Mouse (Mus musculus): Measurements from ENCODE around the gene Nicn1. TPM values are rescaled to one million over a fixed set of nuclear protein-coding genes. Genes with fewer than 3 reads are reported as not detected.
"Not testable (repeated sequence)": the region's sequence is repeated elsewhere in the genome, so short reads cannot be mapped to it uniquely, and the experiment has no call there.

Gene Nicn1
- polyA plus RNA-seq, 1 experiment = 24.8 TPM

GRCm38 (mm10) chr9:108261865-108262264, 28.4 kb upstream of the Nicn1 start:
- TF ChIP-seq CTCF (IDR thresholded peaks at IDR 0.05; ENCODE audit: control insufficient read depth, insufficient read depth, insufficient replicate concordance, low read depth, low read length) (no peak), POLR2A (IDR thresholded peaks at IDR 0.05; ENCODE audit: control insufficient read depth, low read depth, low read length) (no peak)
- Histone ChIP-seq H3K4me1 (ENCODE audit: control insufficient read depth, insufficient read depth, low read length) (peaks cover 14% of the 10 kb centered on the region), H3K27ac (ENCODE audit: control insufficient read depth, insufficient read depth, low read depth, low read length) (no peak overlapping the region), H3K36me3 (ENCODE audit: control insufficient read depth, insufficient read depth, low read length) (no peaks in the 10 kb centered on the region), H3K27me3 (ENCODE audit: control insufficient read depth, insufficient read depth, low read length) (no peaks in the 10 kb centered on the region), H3K4me3 (ENCODE audit: control insufficient read depth, low read depth, low read length) (no peak overlapping the region)

GRCm38 (mm10) chr9:108262494-108263049, 27.7 kb upstream of the Nicn1 start:
- Histone ChIP-seq H3K4me3 (ENCODE audit: control insufficient read depth, low read depth, low read length) (peak overlapping the region; percentile 85), H3K27me3 (ENCODE audit: control insufficient read depth, insufficient read depth, low read length) (no peaks in the 10 kb centered on the region), H3K4me1 (ENCODE audit: control insufficient read depth, insufficient read depth, low read length) (peaks cover 14% of the 10 kb centered on the region), H3K36me3 (ENCODE audit: control insufficient read depth, insufficient read depth, low read length) (no peaks in the 10 kb centered on the region), H3K27ac (ENCODE audit: control insufficient read depth, insufficient read depth, low read depth, low read length) (peak overlapping the region; percentile 79)
- no peak for TF ChIP-seq POLR2A (IDR thresholded peaks at IDR 0.05; ENCODE audit: control insufficient read depth, low read depth, low read length)
- TF ChIP-seq CTCF (IDR thresholded peaks at IDR 0.05; ENCODE audit: control insufficient read depth, insufficient read depth, insufficient replicate concordance, low read depth, low read length) = no peak

GRCm38 (mm10) chr9:108263131-108263681, 27.0 kb upstream of the Nicn1 start:
- Histone ChIP-seq H3K27me3 (ENCODE audit: control insufficient read depth, insufficient read depth, low read length) (no peaks in the 10 kb centered on the region), H3K36me3 (ENCODE audit: control insufficient read depth, insufficient read depth, low read length) (no peaks in the 10 kb centered on the region), H3K4me3 (ENCODE audit: control insufficient read depth, low read depth, low read length) (peak overlapping the region; percentile 85), H3K4me1 (ENCODE audit: control insufficient read depth, insufficient read depth, low read length) (peaks cover 14% of the 10 kb centered on the region), H3K27ac (ENCODE audit: control insufficient read depth, insufficient read depth, low read depth, low read length) (peak overlapping the region; percentile 79)
- TF ChIP-seq POLR2A (IDR thresholded peaks at IDR 0.05; ENCODE audit: control insufficient read depth, low read depth, low read length) (no peak), CTCF (IDR thresholded peaks at IDR 0.05; ENCODE audit: control insufficient read depth, insufficient read depth, insufficient replicate concordance, low read depth, low read length) (no peak)

GRCm38 (mm10) chr9:108263690-108264190, 26.5 kb upstream of the Nicn1 start, which contains the start of gene Dag1:
Gene Dag1, minus strand, starts transcription at chr9:108263958.
- peaks cover 14% of the 10 kb centered on the region for H3K4me1 ChIP-seq (ENCODE audit: control insufficient read depth, insufficient read depth, low read length)
- no peaks in the 10 kb centered on the region for H3K27me3 ChIP-seq (ENCODE audit: control insufficient read depth, insufficient read depth, low read length)
- H3K4me3 ChIP-seq (ENCODE audit: control insufficient read depth, low read depth, low read length) = peak within 1 kb of the TSS; percentile 85
- H3K36me3 ChIP-seq (ENCODE audit: control insufficient read depth, insufficient read depth, low read length) = no peaks in the 10 kb centered on the region
- peak; percentile 53 for TF ChIP-seq POLR2A (IDR thresholded peaks at IDR 0.05; ENCODE audit: control insufficient read depth, low read depth, low read length)
- no peak for TF ChIP-seq CTCF (IDR thresholded peaks at IDR 0.05; ENCODE audit: control insufficient read depth, insufficient read depth, insufficient replicate concordance, low read depth, low read length)
- peak within 1 kb of the TSS; percentile 83 for H3K27ac ChIP-seq (ENCODE audit: control insufficient read depth, insufficient read depth, low read depth, low read length)

- Histone ChIP-seq H3K4me1 (ENCODE audit: control insufficient read depth, insufficient read depth, low read length) (peaks cover 14% of the 10 kb centered on the region), H3K27me3 (ENCODE audit: control insufficient read depth, insufficient read depth, low read length) (no peaks in the 10 kb centered on the region), H3K27ac (ENCODE audit: control insufficient read depth, insufficient read depth, low read depth, low read length) (peak overlapping the region; percentile 83), H3K36me3 (ENCODE audit: control insufficient read depth, insufficient read depth, low read length) (no peaks in the 10 kb centered on the region), H3K4me3 (ENCODE audit: control insufficient read depth, low read depth, low read length) (peak overlapping the region; percentile 85)
- TF ChIP-seq CTCF (IDR thresholded peaks at IDR 0.05; ENCODE audit: control insufficient read depth, insufficient read depth, insufficient replicate concordance, low read depth, low read length) = no peak
- no peak for TF ChIP-seq POLR2A (IDR thresholded peaks at IDR 0.05; ENCODE audit: control insufficient read depth, low read depth, low read length)
These were observed 25.9 kb upstream of the Nicn1 start for GRCm38 (mm10) chr9:108264191-108264921.

GRCm38 (mm10) chr9:108266261-108266935, 23.8 kb upstream of the Nicn1 start:
- H3K27ac ChIP-seq (ENCODE audit: control insufficient read depth, insufficient read depth, low read depth, low read length) = 0 out of 2 replicates have a peak overlapping the region, but pooled peaks have one; percentile 1
- H3K27me3 ChIP-seq (ENCODE audit: control insufficient read depth, insufficient read depth, low read length) = no peaks in the 10 kb centered on the region
- no peaks in the 10 kb centered on the region for H3K36me3 ChIP-seq (ENCODE audit: control insufficient read depth, insufficient read depth, low read length)
- peaks cover 14% of the 10 kb centered on the region for H3K4me1 ChIP-seq (ENCODE audit: control insufficient read depth, insufficient read depth, low read length)
- TF ChIP-seq POLR2A (IDR thresholded peaks at IDR 0.05; ENCODE audit: control insufficient read depth, low read depth, low read length) = no peak
- no peak for TF ChIP-seq CTCF (IDR thresholded peaks at IDR 0.05; ENCODE audit: control insufficient read depth, insufficient read depth, insufficient replicate concordance, low read depth, low read length)
- H3K4me3 ChIP-seq (ENCODE audit: control insufficient read depth, low read depth, low read length) = no peak overlapping the region

- Histone ChIP-seq H3K4me3 (ENCODE audit: control insufficient read depth, low read depth, low read length) (no peak overlapping the region), H3K27me3 (ENCODE audit: control insufficient read depth, insufficient read depth, low read length) (no peaks in the 10 kb centered on the region), H3K4me1 (ENCODE audit: control insufficient read depth, insufficient read depth, low read length) (peaks cover 9% of the 10 kb centered on the region), H3K27ac (ENCODE audit: control insufficient read depth, insufficient read depth, low read depth, low read length) (peak overlapping the region; percentile 47), H3K36me3 (ENCODE audit: control insufficient read depth, insufficient read depth, low read length) (no peaks in the 10 kb centered on the region)
- no peak for TF ChIP-seq CTCF (IDR thresholded peaks at IDR 0.05; ENCODE audit: control insufficient read depth, insufficient read depth, insufficient replicate concordance, low read depth, low read length)
- TF ChIP-seq POLR2A (IDR thresholded peaks at IDR 0.05; ENCODE audit: control insufficient read depth, low read depth, low read length) = no peak
These were observed 22.5 kb upstream of the Nicn1 start for GRCm38 (mm10) chr9:108267691-108268090.

GRCm38 (mm10) chr9:108268701-108269100, 21.5 kb upstream of the Nicn1 start:
- not testable (repeated sequence) for H3K4me1 ChIP-seq (ENCODE audit: control insufficient read depth, insufficient read depth, low read length); H3K27me3 ChIP-seq (ENCODE audit: control insufficient read depth, insufficient read depth, low read length); H3K27ac ChIP-seq (ENCODE audit: control insufficient read depth, insufficient read depth, low read depth, low read length); H3K36me3 ChIP-seq (ENCODE audit: control insufficient read depth, insufficient read depth, low read length); H3K4me3 ChIP-seq (ENCODE audit: control insufficient read depth, low read depth, low read length)
